Mouse (Mus musculus) liver, postnatal 0 days (tissue): Measurements from ENCODE around the gene Plekhn1.

Source experiments
- CTCF ChIP-seq: sonication (generic); IDR thresholded peaks from 2 replicates; pipeline ENCODE4 v1.5.1; 2016; ENCODE audit warnings: antibody characterized with exemption, low read depth
- EP300 ChIP-seq: IDR thresholded peaks from 2 replicates; pipeline ENCODE4 v1.6.1; 2016; ENCODE audit warnings: antibody characterized with exemption, low read depth, mild to moderate bottlenecking

DNA sequence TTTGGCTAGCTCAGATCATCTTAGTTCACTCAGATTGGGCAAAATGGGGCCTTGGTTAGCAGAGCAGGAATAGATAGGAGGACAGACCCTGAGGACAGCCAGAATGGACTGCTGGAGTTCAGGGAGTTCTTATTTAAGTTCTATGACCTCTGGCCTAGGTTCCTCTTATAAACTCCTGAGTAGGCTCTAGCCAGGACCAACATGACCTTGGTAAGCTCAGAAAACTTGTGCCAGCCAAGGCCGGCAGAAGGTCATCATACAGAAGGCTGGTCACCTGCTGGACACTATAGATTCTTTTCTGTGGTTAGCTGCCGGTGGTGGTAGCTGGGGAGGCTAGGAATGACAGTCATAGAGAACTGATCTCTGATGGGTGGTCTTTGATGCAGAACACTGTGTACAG, 18.5 kb downstream of the Plekhn1 start:
- TF ChIP-seq EP300 (no peak), CTCF (no peak)
